In the genomic region with DNA sequence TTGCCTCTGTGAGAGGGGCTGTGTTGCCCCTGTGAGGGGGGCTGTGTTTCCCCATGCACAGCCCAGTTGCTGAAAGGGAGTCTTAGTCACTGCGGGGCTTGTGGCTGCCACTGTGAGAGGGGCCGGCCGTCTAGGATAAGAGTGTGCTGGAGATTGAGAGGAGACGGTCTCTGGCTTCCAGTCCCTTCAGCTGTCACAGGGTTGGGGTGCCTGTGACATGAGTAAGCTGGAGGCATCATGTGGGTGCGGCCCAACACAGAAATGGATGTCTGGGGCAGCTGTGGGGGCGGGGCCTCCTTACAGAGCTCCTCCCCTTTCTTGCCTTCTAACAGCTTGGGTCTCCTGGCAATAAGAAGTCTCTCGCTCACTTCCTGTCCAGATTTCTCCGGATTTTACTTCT, we compare ENCODE assay signal across 9 mouse cellular contexts.
DNase-seq lines count a peak whose midpoint lies in the region; ATAC-seq lines count a peak whose summit lies in the region.
"Had no signal": no experiment of that assay in that cellular context is flagged by ENCODE, and none has a peak within 500 bp of the region (broad histone marks: within the 10 kb centered on the region; RNA-seq: fewer than 3 reads in every experiment).

No protein-coding gene starts in this region.

- 36% methylated on average over 8 of the region's 8 CpGs for WGBS in kidney, embryonic 14.5 days
- 47% methylated on average over 8 of the region's 8 CpGs for WGBS in neural tube, embryonic 14.5 days
- 35% methylated on average over 8 of the region's 8 CpGs for WGBS in intestine, embryonic 16.5 days

- no peaks in the 10 kb centered on the region for H3K9me3 ChIP-seq in kidney, embryonic 14.5 days (ENCODE audit: control insufficient read depth, low read length)
- H3K9me3 ChIP-seq in neural tube, embryonic 14.5 days (ENCODE audit: control insufficient read depth, low read length) = no peaks in the 10 kb centered on the region
- no peaks in the 10 kb centered on the region for H3K9me3 ChIP-seq in intestine, embryonic 16.5 days (ENCODE audit: control insufficient read depth, low read length)
- H3K9me3 ChIP-seq: forebrain, embryonic 13.5 days had no signal

- peaks cover 5% of the 10 kb centered on the region; the same call in 1 of the 2 replicates for H3K4me1 ChIP-seq in kidney, embryonic 14.5 days (ENCODE audit: control insufficient read depth, insufficient read depth, low read length)
- peaks cover 13% of the 10 kb centered on the region for H3K4me1 ChIP-seq in neural tube, embryonic 14.5 days (ENCODE audit: control insufficient read depth, insufficient read depth, low read length)
- H3K4me1 ChIP-seq in intestine, embryonic 16.5 days (ENCODE audit: control insufficient read depth, insufficient read depth, low read length) = peaks cover 11% of the 10 kb centered on the region

- H3K9ac ChIP-seq in kidney, embryonic 14.5 days (ENCODE audit: low read depth, low read length) = no peak overlapping the region
- H3K9ac ChIP-seq in neural tube, embryonic 14.5 days (replicated peaks; ENCODE audit: low read depth, low read length) = no peak overlapping the region
- no peak overlapping the region for H3K9ac ChIP-seq in intestine, embryonic 16.5 days (ENCODE audit: low read depth, low read length)
- H3K9ac ChIP-seq: forebrain, embryonic 13.5 days had no signal

- no peak overlapping the region for H3K4me2 ChIP-seq in kidney, embryonic 14.5 days (replicated peaks; ENCODE audit: low read depth, low read length)
- H3K4me2 ChIP-seq in neural tube, embryonic 14.5 days (ENCODE audit: low read depth, low read length) = no peak overlapping the region
- no peak overlapping the region for H3K4me2 ChIP-seq in intestine, embryonic 16.5 days (ENCODE audit: low read depth, low read length)
- H3K4me2 ChIP-seq: forebrain, embryonic 13.5 days had no signal

- no peak overlapping the region for H3K27ac ChIP-seq in kidney, embryonic 14.5 days (ENCODE audit: low read depth, low read length)
- peak overlapping the region; percentile 6; the same call in 1 of the 2 replicates for H3K27ac ChIP-seq in neural tube, embryonic 14.5 days (ENCODE audit: low read depth, low read length)
- H3K27ac ChIP-seq in intestine, embryonic 16.5 days (ENCODE audit: low read length) = no peak overlapping the region
- H3K27ac ChIP-seq: forebrain, embryonic 13.5 days had no signal

- DNase-seq in kidney, postnatal 10 days = peak; percentile 74
- peak; percentile 49 to 64 for DNase-seq in heart, adult 18-20 months
- peak; percentile 24 for DNase-seq in heart, postnatal 36 days
- DNase-seq in spleen, postnatal 14 days (ENCODE audit: low spot score in 2 of 2) = no peak
- DNase-seq in left cerebral cortex, adult 11 months (ENCODE audit: low spot score) = no peak

- no peaks in the 10 kb centered on the region for H3K36me3 ChIP-seq in kidney, embryonic 14.5 days (ENCODE audit: control insufficient read depth, insufficient read depth, low read length)
- no peaks in the 10 kb centered on the region for H3K36me3 ChIP-seq in neural tube, embryonic 14.5 days (ENCODE audit: control insufficient read depth, insufficient read depth, low read length)
- H3K36me3 ChIP-seq in intestine, embryonic 16.5 days (ENCODE audit: control insufficient read depth, insufficient read depth, low read length) = no peaks in the 10 kb centered on the region

- ATAC-seq in kidney, embryonic 14.5 days (ENCODE audit: low FRiP score, low TSS enrichment) = no peak
- ATAC-seq in neural tube, embryonic 14.5 days (ENCODE audit: low read depth) = no peak
- ATAC-seq in intestine, embryonic 16.5 days = no peak
- ATAC-seq: forebrain, embryonic 13.5 days had no signal

- intact Hi-C loops in heart, postnatal 36 days (cut with DNase I) = no loop called here

- H3K4me3 ChIP-seq in kidney, embryonic 14.5 days (ENCODE audit: low read length) = no peak overlapping the region
- no peak overlapping the region for H3K4me3 ChIP-seq in neural tube, embryonic 14.5 days (ENCODE audit: low read depth, low read length)
- H3K4me3 ChIP-seq in intestine, embryonic 16.5 days (ENCODE audit: low read length) = no peak overlapping the region
- H3K4me3 ChIP-seq: forebrain, embryonic 13.5 days had no signal

- no peaks in the 10 kb centered on the region for H3K27me3 ChIP-seq in kidney, embryonic 14.5 days (ENCODE audit: control insufficient read depth, insufficient read depth, low read length)
- H3K27me3 ChIP-seq in neural tube, embryonic 14.5 days (ENCODE audit: control insufficient read depth, insufficient read depth, low read length) = no peaks in the 10 kb centered on the region
- H3K27me3 ChIP-seq in intestine, embryonic 16.5 days (replicated peaks; ENCODE audit: control insufficient read depth, insufficient read depth, low read length) = no peaks in the 10 kb centered on the region
- H3K27me3 ChIP-seq: forebrain, embryonic 13.5 days had no signal

Comparison
In these comparisons a context has a peak if more than half of its experiments do, and no peak if none do; other contexts are left out.
1. DNase-seq: peak in kidney, postnatal 10 days (single experiment), heart, adult 18-20 months (2 of 2) and heart, postnatal 36 days (2 of 2); none in spleen, postnatal 14 days (0 of 2) and left cerebral cortex, adult 11 months (single experiment).